Mouse (Mus musculus): ENCODE results near the gene Hephl1.

- TF ChIP-seq GATA1 (IDR thresholded peaks at IDR 0.05; ENCODE audit: borderline replicate concordance, low read length) (no peak), FLI1 (IDR thresholded peaks at IDR 0.05; ENCODE audit: low read length) (no peak)
These were observed 77.2 kb downstream of the Hephl1 start for GRCm38 (mm10) chr9:15034546-15035273.
